Mouse (Mus musculus): Measurements from ENCODE around the gene Gm44503.

The Gm44503 gene

GRCm38 (mm10) chr9:72972984-72973383 is 14.3 kb downstream of the Gm44503 start:
- DNase-seq (ENCODE audit: low spot score) = no peak

- no peak for DNase-seq (ENCODE audit: low spot score)
These were observed 16.1 kb downstream of the Gm44503 start for GRCm38 (mm10) chr9:72974734-72975133.

GRCm38 (mm10) chr9:72975242-72975641 is 16.6 kb downstream of the Gm44503 start:
- DNase-seq (ENCODE audit: low spot score) = no peak

GRCm38 (mm10) chr9:72983066-72983465 is 24.4 kb downstream of the Gm44503 start:
- DNase-seq (ENCODE audit: low spot score) = no peak

- DNase-seq (ENCODE audit: low spot score) = peak; percentile 97
These were observed 26.9 kb downstream of the Gm44503 start, which contains the start of the genes Ccpg1os and Ccpg1 for GRCm38 (mm10) chr9:72985250-72986220. Gene Ccpg1os, minus strand, starts transcription at chr9:72985382. Gene Ccpg1, plus strand, starts transcription at chr9:72985429.

GRCm38 (mm10) chr9:72987703-72988102 is 29.1 kb downstream of the Gm44503 start:
- DNase-seq (ENCODE audit: low spot score) = no peak

GRCm38 (mm10) chr9:72988706-72989105 is 30.1 kb downstream of the Gm44503 start:
- no peak for DNase-seq (ENCODE audit: low spot score)

- no peak for DNase-seq (ENCODE audit: low spot score)
These were observed 32.8 kb downstream of the Gm44503 start for GRCm38 (mm10) chr9:72991420-72991819.

GRCm38 (mm10) chr9:72992576-72992975 is 33.9 kb downstream of the Gm44503 start:
- DNase-seq (ENCODE audit: low spot score) = no peak

- no peak for DNase-seq (ENCODE audit: low spot score)
These were observed 37.5 kb downstream of the Gm44503 start for GRCm38 (mm10) chr9:72996167-72996566.

GRCm38 (mm10) chr9:72996806-72997205 is 38.2 kb downstream of the Gm44503 start:
- no peak for DNase-seq (ENCODE audit: low spot score)

GRCm38 (mm10) chr9:73000487-73000886 is 41.8 kb downstream of the Gm44503 start:
- DNase-seq (ENCODE audit: low spot score) = no peak

- DNase-seq (ENCODE audit: low spot score) = no peak
These were observed 42.8 kb downstream of the Gm44503 start for GRCm38 (mm10) chr9:73001314-73002011.

- DNase-seq (ENCODE audit: low spot score) = no peak
These were observed 43.5 kb downstream of the Gm44503 start for GRCm38 (mm10) chr9:73002177-73002576.

GRCm38 (mm10) chr9:73004076-73004475 is 45.4 kb downstream of the Gm44503 start:
- no peak for DNase-seq (ENCODE audit: low spot score)

- DNase-seq (ENCODE audit: low spot score) = no peak
These were observed 46.5 kb downstream of the Gm44503 start for GRCm38 (mm10) chr9:73005106-73005505.

GRCm38 (mm10) chr9:73006175-73006574 is 47.5 kb downstream of the Gm44503 start:
- no peak for DNase-seq (ENCODE audit: low spot score)

GRCm38 (mm10) chr9:73008384-73008783 is 49.7 kb downstream of the Gm44503 start:
- DNase-seq (ENCODE audit: low spot score) = no peak

- DNase-seq (ENCODE audit: low spot score) = no peak
These were observed 54.0 kb downstream of the Gm44503 start for GRCm38 (mm10) chr9:73012629-73013028.

GRCm38 (mm10) chr9:73014724-73015123 is 56.1 kb downstream of the Gm44503 start:
- no peak for DNase-seq (ENCODE audit: low spot score)

GRCm38 (mm10) chr9:73019841-73020240 is 61.2 kb downstream of the Gm44503 start:
- no peak for DNase-seq (ENCODE audit: low spot score)

- no peak for DNase-seq (ENCODE audit: low spot score)
These were observed 62.0 kb downstream of the Gm44503 start for GRCm38 (mm10) chr9:73020566-73021097.

Measured in MN1 (cell line).